In genomic region chr7:143294690-143295355, GRCm38 (mm10) we compare ENCODE assay signal across 7 mouse cellular contexts.
A peak's percentile ranks its signal among the peaks of the same experiment; 100 is the strongest.
DNase-seq lines count a peak whose midpoint lies in the region; ATAC-seq and TF ChIP-seq lines count a peak whose summit lies in the region.

No protein-coding gene starts in this region.

- no peaks in the 10 kb centered on the region for H3K27me3 ChIP-seq in lung, postnatal 0 days (replicated peaks; ENCODE audit: insufficient read depth, low read length)
- no peaks in the 10 kb centered on the region for H3K27me3 ChIP-seq in embryonic facial prominence, embryonic 14.5 days (replicated peaks; ENCODE audit: control insufficient read depth, insufficient read depth, low read length)
- no peaks in the 10 kb centered on the region for H3K27me3 ChIP-seq in intestine, embryonic 14.5 days (replicated peaks; ENCODE audit: control insufficient read depth, insufficient read depth, low read length)
- H3K27me3 ChIP-seq in neural tube, embryonic 12.5 days (replicated peaks): no peaks in the 10 kb centered on the region

- DNase-seq in lung, postnatal 0 days (ENCODE audit: low spot score): no peak
- no peak for DNase-seq in lung, postnatal 4 days
- no peak for DNase-seq in embryonic facial prominence, embryonic 14.5 days (ENCODE audit: low spot score)
- DNase-seq in intestine, embryonic 14.5 days (ENCODE audit: low spot score): no peak
- DNase-seq in ovary, postnatal 14 days (ENCODE audit: low spot score): no peak
- no peak for DNase-seq in gastrocnemius, postnatal 10 days

- peak overlapping the region; percentile 43; the same call in 1 of the 2 replicates for H3K9ac ChIP-seq in lung, postnatal 0 days (replicated peaks; ENCODE audit: low read depth)
- H3K9ac ChIP-seq in embryonic facial prominence, embryonic 14.5 days (ENCODE audit: low read depth, low read length): peak overlapping the region; percentile 69
- H3K9ac ChIP-seq in intestine, embryonic 14.5 days (ENCODE audit: low read length): peak overlapping the region; percentile 68
- H3K9ac ChIP-seq in neural tube, embryonic 12.5 days: peak overlapping the region; percentile 64

- ATAC-seq in lung, postnatal 0 days: no peak
- no peak for ATAC-seq in embryonic facial prominence, embryonic 14.5 days (ENCODE audit: low read depth)
- no peak for ATAC-seq in intestine, embryonic 14.5 days (replicated peaks; ENCODE audit: low FRiP score, low TSS enrichment, low read depth)
- no peak for ATAC-seq in neural tube, embryonic 12.5 days (ENCODE audit: low FRiP score, low read depth)

- H3K36me3 ChIP-seq in lung, postnatal 0 days (ENCODE audit: insufficient read depth, low read length): no peaks in the 10 kb centered on the region
- no peaks in the 10 kb centered on the region for H3K36me3 ChIP-seq in embryonic facial prominence, embryonic 14.5 days (ENCODE audit: control insufficient read depth, insufficient read depth, low read length)
- H3K36me3 ChIP-seq in intestine, embryonic 14.5 days (ENCODE audit: control insufficient read depth, insufficient read depth, low read length): no peaks in the 10 kb centered on the region
- H3K36me3 ChIP-seq in neural tube, embryonic 12.5 days: no peaks in the 10 kb centered on the region

- peak overlapping the region; percentile 50 for H3K4me3 ChIP-seq in lung, postnatal 0 days (ENCODE audit: low read depth, low read length)
- peak overlapping the region; percentile 54 for H3K4me3 ChIP-seq in embryonic facial prominence, embryonic 14.5 days (ENCODE audit: low read depth, low read length)
- peak overlapping the region; percentile 62 for H3K4me3 ChIP-seq in intestine, embryonic 14.5 days (ENCODE audit: low read depth, low read length)
- peak overlapping the region; percentile 53 for H3K4me3 ChIP-seq in neural tube, embryonic 12.5 days

- peak overlapping the region; percentile 53 for H3K4me2 ChIP-seq in lung, postnatal 0 days (replicated peaks; ENCODE audit: low read depth, low read length)
- H3K4me2 ChIP-seq in embryonic facial prominence, embryonic 14.5 days (ENCODE audit: low read depth, low read length): peak overlapping the region; percentile 60
- peak overlapping the region; percentile 57 for H3K4me2 ChIP-seq in intestine, embryonic 14.5 days (ENCODE audit: low read length)
- peak overlapping the region; percentile 61 for H3K4me2 ChIP-seq in neural tube, embryonic 12.5 days (replicated peaks)

- no peaks in the 10 kb centered on the region for H3K9me3 ChIP-seq in lung, postnatal 0 days (ENCODE audit: low read length)
- peaks cover 23% of the 10 kb centered on the region for H3K9me3 ChIP-seq in embryonic facial prominence, embryonic 14.5 days (ENCODE audit: control insufficient read depth, low read length)
- peaks cover 10% of the 10 kb centered on the region; the same call in 1 of the 2 replicates for H3K9me3 ChIP-seq in intestine, embryonic 14.5 days (ENCODE audit: control insufficient read depth, low read length)
- peaks cover 15% of the 10 kb centered on the region; the same call in 1 of the 2 replicates for H3K9me3 ChIP-seq in neural tube, embryonic 12.5 days

- 57% methylated on average over 20 of the region's 20 CpGs for WGBS in lung, postnatal 0 days
- 58% methylated on average over 20 of the region's 20 CpGs for WGBS in embryonic facial prominence, embryonic 14.5 days
- WGBS in intestine, embryonic 14.5 days: 55% methylated on average over 20 of the region's 20 CpGs
- 54% methylated on average over 20 of the region's 20 CpGs for WGBS in neural tube, embryonic 12.5 days

- TF ChIP-seq EP300 in lung, postnatal 0 days (IDR thresholded peaks at IDR 0.05): no peak

- H3K4me1 ChIP-seq in lung, postnatal 0 days (ENCODE audit: insufficient read depth, low read depth, low read length): peaks cover 3% of the 10 kb centered on the region; the same call in 1 of the 2 replicates
- peaks cover 21% of the 10 kb centered on the region for H3K4me1 ChIP-seq in embryonic facial prominence, embryonic 14.5 days (ENCODE audit: control insufficient read depth, insufficient read depth, low read length)
- H3K4me1 ChIP-seq in intestine, embryonic 14.5 days (replicated peaks; ENCODE audit: control insufficient read depth, insufficient read depth, low read length): peaks cover 24% of the 10 kb centered on the region
- H3K4me1 ChIP-seq in neural tube, embryonic 12.5 days: peaks cover 10% of the 10 kb centered on the region

- H3K27ac ChIP-seq in lung, postnatal 0 days (ENCODE audit: low read length): peak overlapping the region; percentile 28; the same call in 1 of the 2 replicates
- peak overlapping the region; percentile 87 for H3K27ac ChIP-seq in embryonic facial prominence, embryonic 14.5 days (replicated peaks; ENCODE audit: low read depth, low read length)
- H3K27ac ChIP-seq in intestine, embryonic 14.5 days (ENCODE audit: low read depth): peak overlapping the region; percentile 84
- H3K27ac ChIP-seq in neural tube, embryonic 12.5 days: 0 out of 2 replicates have a peak overlapping the region, but pooled peaks have one; percentile 17

- no peak for TF ChIP-seq CTCF in lung, postnatal 0 days (IDR thresholded peaks at IDR 0.05)

Comparison
In these comparisons a context has a peak if more than half of its experiments do, and no peak if none do; other contexts are left out.
1. H3K27ac ChIP-seq: peak in every context shown above with its lines; median percentile 87 in embryonic facial prominence, embryonic 14.5 days; 84 in intestine, embryonic 14.5 days; 28 in lung, postnatal 0 days; 17 in neural tube, embryonic 12.5 days.